Mouse (Mus musculus) limb, embryonic 13.5 days (tissue): Measurements from ENCODE around the gene Pak2. TPM values are rescaled to one million over a fixed set of nuclear protein-coding genes. Genes with fewer than 3 reads are reported as not detected.

Experiments
- ATAC-seq: fragments of 200-750 bp; cut with Nextera tagmentation; 2 replicates; pipeline ENCODE4 v1.8.0; 2017; ENCODE audit warnings: low read depth, moderate number of reproducible peaks, moderate TSS enrichment; ENCODE audit not compliant: low FRiP score
- H3K27ac ChIP-seq: fragments of 300-500 bp; sonication (generic); 2 replicates; pipeline ENCODE4 v1.5.1; 2015; ENCODE audit warnings: inconsistent platforms, mild to moderate bottlenecking, moderate library complexity
- H3K27me3 ChIP-seq: fragments of 300-500 bp; sonication (generic); 2 replicates; pipeline ENCODE4 v1.6.1; 2015; ENCODE audit warnings: mild to moderate bottlenecking, inconsistent platforms
- H3K36me3 ChIP-seq: fragments of 300-500 bp; sonication (generic); 2 replicates; pipeline ENCODE4 v1.6.1; 2015; ENCODE audit warnings: inconsistent platforms, mild to moderate bottlenecking, moderate library complexity
- H3K4me1 ChIP-seq: fragments of 300-500 bp; sonication (generic); 2 replicates; pipeline ENCODE4 v1.6.1; 2015; ENCODE audit warnings: inconsistent platforms
- H3K4me2 ChIP-seq: fragments of 300-500 bp; sonication (generic); replicated peaks from 2 replicates; pipeline ENCODE4 v1.6.1; 2015; ENCODE audit warnings: inconsistent platforms, mild to moderate bottlenecking, moderate library complexity
- H3K4me3 ChIP-seq: fragments of 300-500 bp; sonication (generic); 2 replicates; pipeline ENCODE4 v1.5.1; 2015; ENCODE audit warnings: moderate library complexity, mild to moderate bottlenecking, inconsistent platforms
- H3K9ac ChIP-seq: fragments of 300-500 bp; sonication (generic); 2 replicates; pipeline ENCODE4 v1.6.1; 2015; ENCODE audit warnings: mild to moderate bottlenecking, inconsistent platforms
- H3K9me3 ChIP-seq: fragments of 300-500 bp; sonication (generic); 2 replicates; pipeline ENCODE4 v1.6.1; 2016; ENCODE audit warnings: inconsistent platforms
- WGBS: fragments of 180-500 bp; shearing (Covaris S2); methylation state at CpG from one replicate; pipeline ENCODE4 v1.1.7; 2015; 5-methylcytosine and 5-hydroxymethylcytosine counted together
- polyA plus RNA-seq: library from polyadenylated mRNA; unstranded; fragments of >200 nt; fragmentation: Nextera tagmentation; extraction: Ambion mirVana; gene quantifications from 2 replicates; pipeline ENCODE4 v1.2.1, GENCODE M21; 2015

Pak2 gene
- polyA plus RNA-seq, 1 experiment from 2014 or later, result 32.3 TPM

DNA sequence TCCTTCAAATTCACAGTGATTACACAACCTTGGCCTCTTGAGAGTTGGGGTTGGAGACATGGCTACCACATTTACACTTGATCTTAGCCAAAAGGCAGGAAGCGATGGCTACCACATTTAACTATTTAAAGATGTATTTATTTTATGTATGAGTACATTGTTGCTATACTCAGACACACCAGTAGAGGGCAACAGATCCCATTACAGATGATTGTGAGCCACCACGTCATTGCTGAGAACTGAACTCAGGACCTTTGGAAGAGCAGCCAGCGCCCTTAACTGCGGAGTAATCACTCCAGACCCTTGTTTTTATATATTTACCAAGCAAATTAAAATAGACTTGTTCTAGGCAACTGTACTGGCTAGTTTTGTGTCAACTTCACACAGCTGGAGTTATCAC is 36.8 kb downstream of the Pak2 start:
- no peak for ATAC-seq
- H3K9ac ChIP-seq, result no peak overlapping the region
- WGBS, result 93% methylated on average over 4 of the region's 4 CpGs

DNA sequence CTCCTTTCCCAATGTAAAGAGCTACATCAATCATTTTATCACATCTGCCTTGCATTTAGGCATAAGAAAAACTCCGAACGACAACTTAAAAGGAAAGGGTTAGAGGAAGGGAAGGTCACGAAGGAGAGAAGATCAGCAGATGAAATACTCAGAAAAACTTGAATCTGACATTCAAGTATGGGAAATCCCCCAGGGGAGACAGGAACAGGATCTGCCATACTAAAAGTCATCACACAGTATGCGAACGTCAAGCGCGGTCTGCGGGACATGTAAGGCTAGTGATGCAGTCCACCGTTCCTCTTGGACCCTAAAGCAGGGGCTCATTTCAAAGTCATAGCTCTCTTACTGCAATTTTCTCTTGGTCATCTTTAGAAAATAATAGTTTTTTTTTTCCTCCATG is 59.5 kb downstream of the Pak2 start:
- WGBS, result 88% methylated on average over 9 of the region's 9 CpGs
- Histone ChIP-seq H3K4me2 (no peak overlapping the region), H3K27ac (no peak overlapping the region), H3K9me3 (no peaks in the 10 kb centered on the region), H3K27me3 (no peaks in the 10 kb centered on the region), H3K4me3 (no peak overlapping the region), H3K9ac (no peak overlapping the region), H3K4me1 (no peaks in the 10 kb centered on the region), H3K36me3 (peaks cover 76% of the 10 kb centered on the region)
- no peak for ATAC-seq

More for the DNA sequence above, 36.8 kb downstream of the Pak2 start:
- H3K4me3 ChIP-seq, result no peak overlapping the region
- no peak overlapping the region for H3K27ac ChIP-seq
- no peak overlapping the region for H3K4me2 ChIP-seq
- no peaks in the 10 kb centered on the region for H3K9me3 ChIP-seq
- no peaks in the 10 kb centered on the region for H3K27me3 ChIP-seq
- H3K4me1 ChIP-seq, result no peaks in the 10 kb centered on the region
- peaks cover 77% of the 10 kb centered on the region for H3K36me3 ChIP-seq

DNA sequence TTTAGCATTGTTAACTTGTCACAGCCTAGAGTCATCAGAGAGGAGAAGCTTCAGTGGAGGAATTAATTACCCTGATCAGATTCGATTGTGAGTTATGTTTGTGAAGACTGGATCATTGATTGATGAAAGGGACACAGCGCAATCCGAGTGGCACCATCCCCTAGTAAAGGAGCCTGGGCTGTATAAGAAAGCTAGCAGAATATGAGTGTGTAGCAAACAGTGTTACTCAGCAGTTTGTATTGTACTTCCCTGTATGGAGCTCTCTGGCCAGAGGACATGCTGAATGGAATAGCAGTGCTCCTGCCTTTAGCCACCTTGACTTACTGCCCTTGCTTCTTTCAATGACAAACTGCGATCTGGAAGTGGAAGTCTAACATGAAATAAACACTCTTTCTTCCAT is 68.8 kb downstream of the Pak2 start:
- Histone ChIP-seq H3K9me3 (no peaks in the 10 kb centered on the region), H3K27me3 (no peaks in the 10 kb centered on the region), H3K4me1 (no peaks in the 10 kb centered on the region), H3K27ac (no peak overlapping the region), H3K4me2 (no peak overlapping the region), H3K4me3 (no peak overlapping the region), H3K36me3 (peaks cover 8% of the 10 kb centered on the region), H3K9ac (no peak overlapping the region)
- ATAC-seq, result no peak
- WGBS, result 86% methylated on average over 4 of the region's 4 CpGs

DNA sequence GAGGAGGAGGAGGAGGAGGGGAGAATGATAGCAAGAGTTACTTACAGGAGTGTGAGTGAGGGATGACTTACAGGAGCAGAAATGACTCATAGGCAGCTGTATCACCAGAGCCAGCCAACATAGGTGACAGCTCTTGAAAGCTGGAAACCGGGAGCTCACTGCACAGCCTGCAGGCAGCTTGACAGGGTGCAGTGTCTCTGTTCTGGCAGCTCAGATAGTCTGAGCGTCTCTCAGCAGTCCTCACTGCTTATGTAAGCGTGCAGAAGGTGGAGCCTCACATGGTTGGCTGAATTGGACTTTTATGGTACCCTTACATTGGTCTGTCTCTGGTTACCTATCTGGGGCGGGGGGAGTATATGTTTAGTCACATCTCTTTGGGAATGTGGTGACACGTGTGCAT is 69.2 kb downstream of the Pak2 start:
- no peaks in the 10 kb centered on the region for H3K9me3 ChIP-seq
- H3K27ac ChIP-seq, result no peak overlapping the region
- no peaks in the 10 kb centered on the region for H3K27me3 ChIP-seq
- 37% methylated on average over 5 of the region's 5 CpGs for WGBS
- no peaks in the 10 kb centered on the region for H3K4me1 ChIP-seq
- H3K4me3 ChIP-seq, result no peak overlapping the region
- H3K36me3 ChIP-seq, result peaks cover 8% of the 10 kb centered on the region
- ATAC-seq, result no peak
- no peak overlapping the region for H3K4me2 ChIP-seq
- H3K9ac ChIP-seq, result no peak overlapping the region

GRCm38 (mm10) chr16:32008529-32009293 is 70.4 kb downstream of the Pak2 start:
- no peak overlapping the region for H3K9ac ChIP-seq
- H3K9me3 ChIP-seq, result no peaks in the 10 kb centered on the region
- ATAC-seq, result no peak
- H3K4me1 ChIP-seq, result peaks cover under 1% of the 10 kb centered on the region; the same call in 1 of the 2 replicates
- H3K27me3 ChIP-seq, result no peaks in the 10 kb centered on the region
- H3K4me3 ChIP-seq, result no peak overlapping the region
- no peak overlapping the region for H3K4me2 ChIP-seq
- 72% methylated on average over 10 of the region's 10 CpGs for WGBS
- peaks cover 4% of the 10 kb centered on the region for H3K36me3 ChIP-seq
- no peak overlapping the region for H3K27ac ChIP-seq

DNA sequence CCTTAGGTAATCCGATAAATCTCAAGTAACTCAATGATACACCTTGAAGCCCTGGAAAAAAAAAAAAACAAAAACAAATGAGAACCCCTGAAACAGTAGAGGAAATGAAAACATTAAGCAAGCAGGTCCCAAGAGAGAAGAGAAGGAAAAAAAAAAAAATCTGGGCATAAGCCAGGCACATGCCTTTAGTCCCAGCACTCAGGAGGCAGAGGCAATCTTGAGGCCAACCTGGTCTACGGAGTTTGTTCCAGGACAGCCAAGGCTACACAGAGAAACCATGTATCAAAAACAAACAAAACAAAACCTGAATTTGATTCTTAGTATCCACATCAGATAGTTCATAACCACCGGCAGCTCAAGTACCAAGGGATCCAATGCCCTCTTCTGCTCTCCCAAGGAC is 74.4 kb downstream of the Pak2 start:
- Histone ChIP-seq H3K36me3 (peaks cover 4% of the 10 kb centered on the region; the same call in 1 of the 2 replicates), H3K4me3 (no peak overlapping the region), H3K9ac (no peak overlapping the region), H3K4me2 (no peak overlapping the region), H3K27ac (no peak overlapping the region), H3K27me3 (no peaks in the 10 kb centered on the region), H3K9me3 (no peaks in the 10 kb centered on the region), H3K4me1 (peaks cover 19% of the 10 kb centered on the region)
- 95% methylated on average over 3 of the region's 3 CpGs for WGBS
- no peak for ATAC-seq

DNA sequence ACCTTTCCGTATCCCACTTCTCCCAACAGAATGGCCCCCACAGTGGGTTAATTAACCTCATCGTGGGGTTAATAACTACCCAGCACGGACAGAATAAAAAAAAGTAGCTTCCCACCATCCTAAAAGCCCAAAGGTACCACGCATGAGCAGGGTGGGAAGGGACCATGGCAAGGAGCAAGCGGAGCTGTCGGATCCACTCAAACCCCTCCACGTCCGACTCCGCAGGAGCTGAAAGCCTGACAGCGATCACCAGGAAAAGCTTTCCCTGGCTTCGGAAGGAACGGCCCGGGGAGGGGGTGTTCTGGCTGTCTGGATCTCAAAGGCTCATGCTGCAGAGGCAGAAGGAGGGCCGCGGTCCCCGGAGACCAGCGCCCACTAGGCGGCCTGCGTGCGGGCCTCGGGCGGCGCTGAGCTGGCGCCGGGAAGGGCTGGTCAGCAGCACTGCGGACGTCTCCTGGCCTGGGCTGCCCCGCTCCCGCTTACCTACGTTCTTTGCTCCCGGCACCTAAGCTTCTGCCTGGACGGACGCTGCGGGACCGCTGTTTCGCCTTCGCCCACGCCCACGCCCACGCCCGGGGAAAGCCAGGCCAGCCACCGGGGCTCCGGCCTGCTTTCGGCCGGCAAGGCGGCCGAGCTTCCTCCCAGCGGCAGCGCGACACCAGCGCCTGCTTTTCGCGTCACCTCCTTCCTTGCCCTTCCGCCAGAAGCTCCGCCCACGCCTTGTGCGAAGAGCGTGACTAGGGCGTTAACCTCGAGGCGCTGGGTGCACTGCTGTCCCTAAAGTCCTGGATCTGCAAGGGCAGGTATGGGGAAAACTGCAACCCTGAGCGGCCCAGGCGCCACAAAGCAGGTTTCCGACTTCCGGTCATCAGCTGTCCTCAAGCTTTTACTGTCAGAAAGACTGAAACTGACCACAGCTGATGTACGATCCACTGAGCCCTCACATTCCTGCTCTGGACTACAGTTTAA is 76.3 kb downstream of the Pak2 start, which contains the start of gene Senp5:
TSS of gene Senp5 (minus strand) at position 779 of the 969 bp plus-strand sequence.
- Histone ChIP-seq H3K4me2 (peak within 1 kb of the TSS; percentile 77), H3K27me3 (no peaks in the 10 kb centered on the region), H3K9me3 (no peaks in the 10 kb centered on the region), H3K27ac (peak within 1 kb of the TSS; percentile 33; the same call in 1 of the 2 replicates), H3K4me3 (peak within 1 kb of the TSS; percentile 100), H3K36me3 (peaks cover 8% of the 10 kb centered on the region), H3K9ac (peak within 1 kb of the TSS; percentile 97), H3K4me1 (peaks cover 19% of the 10 kb centered on the region)
- peak; percentile 94 for ATAC-seq
- 1% methylated on average over 65 of the region's 66 CpGs for WGBS

DNA sequence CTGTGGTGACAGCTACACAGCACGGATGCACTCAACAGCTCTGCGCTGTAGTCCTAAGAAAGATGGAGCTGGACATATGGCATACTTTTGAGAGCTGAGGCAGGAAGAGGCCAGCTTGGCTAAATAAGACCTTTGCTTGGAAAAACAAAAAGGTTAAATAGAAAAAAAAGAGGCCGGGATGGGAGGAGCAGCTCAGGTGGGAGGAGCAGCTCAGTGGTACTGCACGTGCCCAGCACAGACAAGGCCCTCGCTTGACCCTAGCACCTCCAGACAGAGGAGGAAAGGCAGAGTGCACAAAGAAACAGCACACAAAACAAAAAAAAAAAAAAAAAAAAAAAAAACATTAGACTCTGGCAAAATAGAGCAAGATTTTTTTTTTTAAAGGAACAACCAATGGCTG is 82.8 kb downstream of the Pak2 start:
- peaks cover 41% of the 10 kb centered on the region for H3K36me3 ChIP-seq
- no peak overlapping the region for H3K4me3 ChIP-seq
- no peak overlapping the region for H3K27ac ChIP-seq
- no peak for ATAC-seq
- H3K9me3 ChIP-seq, result no peaks in the 10 kb centered on the region
- no peak overlapping the region for H3K4me2 ChIP-seq
- no peaks in the 10 kb centered on the region for H3K27me3 ChIP-seq
- H3K4me1 ChIP-seq, result peaks cover 4% of the 10 kb centered on the region; the same call in 1 of the 2 replicates
- H3K9ac ChIP-seq, result no peak overlapping the region
- 90% methylated on average over 5 of the region's 5 CpGs for WGBS

- no peaks in the 10 kb centered on the region for H3K4me1 ChIP-seq
- H3K4me2 ChIP-seq, result no peak overlapping the region
- no peak overlapping the region for H3K4me3 ChIP-seq
- ATAC-seq, result no peak
- no peak overlapping the region for H3K9ac ChIP-seq
- H3K27ac ChIP-seq, result no peak overlapping the region
- no peaks in the 10 kb centered on the region for H3K9me3 ChIP-seq
- no peaks in the 10 kb centered on the region for H3K27me3 ChIP-seq
- peaks cover 50% of the 10 kb centered on the region for H3K36me3 ChIP-seq
Measured at GRCm38 (mm10) chr16:31993946-31994345, 85.2 kb downstream of the Pak2 start.

- no peaks in the 10 kb centered on the region for H3K27me3 ChIP-seq
- WGBS, result 96% methylated on average over 4 of the region's 4 CpGs
- no peak overlapping the region for H3K4me3 ChIP-seq
- no peaks in the 10 kb centered on the region for H3K4me1 ChIP-seq
- no peak overlapping the region for H3K4me2 ChIP-seq
- no peak for ATAC-seq
- H3K9ac ChIP-seq, result no peak overlapping the region
- H3K9me3 ChIP-seq, result no peaks in the 10 kb centered on the region
- H3K36me3 ChIP-seq, result peaks cover 53% of the 10 kb centered on the region
- no peak overlapping the region for H3K27ac ChIP-seq
Measured at GRCm38 (mm10) chr16:31993195-31993594, 85.9 kb downstream of the Pak2 start.

GRCm38 (mm10) chr16:31992039-31992438 is 87.1 kb downstream of the Pak2 start:
- H3K4me1 ChIP-seq, result no peaks in the 10 kb centered on the region
- H3K9me3 ChIP-seq, result no peaks in the 10 kb centered on the region
- H3K4me2 ChIP-seq, result no peak overlapping the region
- 60% methylated on average over 1 of the region's 1 CpGs for WGBS
- peaks cover 62% of the 10 kb centered on the region for H3K36me3 ChIP-seq
- no peak overlapping the region for H3K4me3 ChIP-seq
- no peak overlapping the region for H3K9ac ChIP-seq
- H3K27ac ChIP-seq, result no peak overlapping the region
- ATAC-seq, result no peak
- no peaks in the 10 kb centered on the region for H3K27me3 ChIP-seq

- WGBS, result 78% methylated on average over 5 of the region's 5 CpGs
Measured at GRCm38 (mm10) chr16:31980946-31981345, 98.2 kb downstream of the Pak2 start.

More at GRCm38 (mm10) chr16:31980946-31981345, 98.2 kb downstream of the Pak2 start:
- H3K27me3 ChIP-seq, result no peaks in the 10 kb centered on the region
- no peak overlapping the region for H3K4me3 ChIP-seq
- no peaks in the 10 kb centered on the region for H3K4me1 ChIP-seq
- no peaks in the 10 kb centered on the region for H3K9me3 ChIP-seq
- ATAC-seq, result no peak
- H3K9ac ChIP-seq, result no peak overlapping the region
- no peak overlapping the region for H3K4me2 ChIP-seq
- H3K27ac ChIP-seq, result no peak overlapping the region
- H3K36me3 ChIP-seq, result peaks cover 57% of the 10 kb centered on the region
